Mouse (Mus musculus): ENCODE results near the gene Pick1.

DNA sequence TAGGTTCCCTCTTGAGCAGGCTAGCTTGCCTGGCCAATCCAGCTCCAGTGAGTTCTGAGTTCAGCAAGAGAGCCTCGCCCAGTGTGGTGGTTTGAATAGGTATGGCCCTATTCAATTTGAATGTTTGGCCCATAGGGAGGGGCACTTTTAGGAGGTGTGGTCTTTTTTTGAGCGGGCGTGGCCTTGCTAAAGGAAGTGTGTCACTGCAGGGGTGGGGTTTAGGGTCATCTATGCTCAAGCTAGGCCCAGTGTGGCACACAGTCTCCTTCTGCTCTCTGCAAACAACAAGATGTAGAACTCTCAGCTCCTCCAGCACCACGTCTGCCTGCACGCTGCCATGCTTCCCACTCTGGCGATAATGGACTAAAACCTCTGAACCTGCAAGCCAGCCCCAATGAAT, 34.8 kb downstream of the Pick1 start:
- TF ChIP-seq GATA1 (IDR thresholded peaks at IDR 0.05; ENCODE audit: borderline replicate concordance, low read length): no peak
- no peak for TF ChIP-seq FLI1 (IDR thresholded peaks at IDR 0.05; ENCODE audit: low read length)

All from megakaryocyte, embryonic 14.5 days (primary cell).